Mouse (Mus musculus) neural tube, embryonic 12.5 days (tissue): ENCODE measurements at regions not wholly inside any gene's neighbourhood (a gene's known extent, or its start where the extent isn't known, plus 50 kb on each side); places are given as distances from the start of the nearest gene placed in this dataset. TPM values are rescaled to one million over a fixed set of nuclear protein-coding genes. Genes with fewer than 3 reads are reported as not detected.

Experiments
- ATAC-seq: fragments of 200-750 bp; cut with Nextera tagmentation; 2 replicates; pipeline ENCODE4 v1.8.0; 2017; ENCODE audit warnings: low read depth, mild to moderate bottlenecking, moderate TSS enrichment, moderate library complexity; ENCODE audit not compliant: low FRiP score
- H3K27ac ChIP-seq: fragments of 300-500 bp; sonication (generic); 2 replicates; pipeline ENCODE4 v1.5.1; 2016
- H3K27me3 ChIP-seq: fragments of 300-500 bp; sonication (generic); replicated peaks from 2 replicates; pipeline ENCODE4 v1.6.1; 2016; ENCODE audit warnings: mild to moderate bottlenecking
- H3K36me3 ChIP-seq: fragments of 300-500 bp; sonication (generic); 2 replicates; pipeline ENCODE4 v1.6.1; 2016; ENCODE audit warnings: mild to moderate bottlenecking
- H3K4me1 ChIP-seq: fragments of 300-500 bp; sonication (generic); 2 replicates; pipeline ENCODE4 v1.6.1; 2016
- H3K4me2 ChIP-seq: fragments of 300-500 bp; sonication (generic); replicated peaks from 2 replicates; pipeline ENCODE4 v1.6.1; 2016; ENCODE audit warnings: mild to moderate bottlenecking
- H3K4me3 ChIP-seq: fragments of 300-500 bp; sonication (generic); 2 replicates; pipeline ENCODE4 v1.5.1; 2016
- H3K9ac ChIP-seq: fragments of 300-500 bp; sonication (generic); 2 replicates; pipeline ENCODE4 v1.6.1; 2016; ENCODE audit warnings: mild to moderate bottlenecking
- H3K9me3 ChIP-seq: fragments of 300-500 bp; sonication (generic); 2 replicates; pipeline ENCODE4 v1.6.1; 2016; ENCODE audit warnings: mild to moderate bottlenecking
- WGBS: fragments of 180-500 bp; shearing (Covaris S2); methylation state at CpG from one replicate; pipeline ENCODE4 v1.1.7; 2016; 5-methylcytosine and 5-hydroxymethylcytosine counted together
- microRNA-seq: library from miRNA; unstranded; fragments of <30 nt; microRNA quantifications from one replicate; pipeline ENCODE4, GENCODE M21; 2017

DNA sequence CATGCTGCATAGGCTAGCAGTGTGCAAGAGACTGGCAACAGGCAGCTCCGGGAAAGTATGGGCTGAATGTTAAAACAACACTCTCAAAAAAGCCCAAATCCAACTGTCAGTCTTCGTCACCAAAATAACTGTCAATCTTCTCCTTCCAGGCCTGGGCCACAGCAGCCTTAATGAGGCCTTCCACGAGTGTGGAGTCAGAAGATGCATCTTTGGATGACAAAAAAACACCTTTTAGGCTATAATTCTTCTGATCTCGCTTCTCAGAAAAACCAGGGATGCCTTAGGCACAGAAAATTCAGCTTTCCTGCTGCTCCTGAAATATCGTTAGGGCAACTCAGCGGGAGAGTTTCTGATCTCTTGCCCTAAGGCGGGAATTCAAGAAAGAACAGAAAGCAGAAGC lies 82.2 kb upstream of the Zpld1 start:
- ATAC-seq, result no peak
- no peaks in the 10 kb centered on the region for H3K36me3 ChIP-seq
- no peak overlapping the region for H3K4me3 ChIP-seq
- 76% methylated on average over 7 of the region's 7 CpGs for WGBS
- no peak overlapping the region for H3K9ac ChIP-seq
- H3K4me1 ChIP-seq, result no peaks in the 10 kb centered on the region
- no peak overlapping the region for H3K27ac ChIP-seq
- H3K27me3 ChIP-seq, result no peaks in the 10 kb centered on the region
- no peaks in the 10 kb centered on the region for H3K9me3 ChIP-seq
- H3K4me2 ChIP-seq, result no peak overlapping the region

DNA sequence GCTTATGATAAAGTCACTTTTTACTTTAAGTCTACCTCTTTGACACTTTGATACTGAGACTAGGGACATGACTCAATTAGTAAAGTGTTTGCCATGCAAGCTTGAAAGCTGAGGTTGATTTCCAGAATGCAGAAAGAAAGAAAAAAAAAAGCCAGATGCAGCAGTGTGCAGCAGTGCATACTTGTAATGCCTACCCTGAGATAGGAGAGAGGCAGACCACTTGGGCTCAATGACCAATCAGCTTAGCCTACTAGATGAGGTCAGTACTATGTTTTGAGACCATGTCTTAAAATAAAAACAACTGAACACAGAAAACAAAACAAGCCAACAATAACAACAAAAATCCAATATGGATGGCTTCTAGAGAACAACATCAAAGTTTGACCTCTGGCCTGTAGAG lies 81.4 kb upstream of the Zpld1 start:
- H3K4me1 ChIP-seq, result no peaks in the 10 kb centered on the region
- ATAC-seq, result no peak
- H3K36me3 ChIP-seq, result no peaks in the 10 kb centered on the region
- H3K27ac ChIP-seq, result no peak overlapping the region
- no peak overlapping the region for H3K4me2 ChIP-seq
- no peaks in the 10 kb centered on the region for H3K9me3 ChIP-seq
- no peak overlapping the region for H3K4me3 ChIP-seq
- H3K9ac ChIP-seq, result no peak overlapping the region
- H3K27me3 ChIP-seq, result no peaks in the 10 kb centered on the region

DNA sequence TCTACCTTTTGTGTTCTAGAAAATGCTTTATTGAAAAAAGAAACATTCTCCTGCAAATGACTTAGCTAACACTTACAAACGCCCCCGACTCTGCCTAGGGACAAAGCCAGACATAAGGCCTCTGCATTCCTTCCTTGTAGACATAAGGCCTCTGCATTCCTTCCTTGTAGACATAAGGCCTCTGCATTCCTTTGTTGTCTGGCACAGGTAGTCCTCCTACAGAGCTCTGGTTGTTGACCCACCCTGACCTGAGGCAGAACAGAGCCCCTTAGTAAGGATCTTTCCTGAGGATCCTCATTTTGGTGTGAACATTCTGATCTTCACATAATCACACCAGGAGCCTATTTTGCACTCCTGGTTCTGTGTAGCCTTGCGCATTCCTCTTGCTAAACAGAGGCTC lies 80.9 kb upstream of the Zpld1 start:
- Histone ChIP-seq H3K27me3 (no peaks in the 10 kb centered on the region), H3K4me2 (no peak overlapping the region), H3K4me1 (no peaks in the 10 kb centered on the region), H3K27ac (no peak overlapping the region), H3K9ac (no peak overlapping the region), H3K36me3 (no peaks in the 10 kb centered on the region), H3K4me3 (no peak overlapping the region), H3K9me3 (no peaks in the 10 kb centered on the region)
- no peak for ATAC-seq
- 71% methylated on average over 3 of the region's 3 CpGs for WGBS

DNA sequence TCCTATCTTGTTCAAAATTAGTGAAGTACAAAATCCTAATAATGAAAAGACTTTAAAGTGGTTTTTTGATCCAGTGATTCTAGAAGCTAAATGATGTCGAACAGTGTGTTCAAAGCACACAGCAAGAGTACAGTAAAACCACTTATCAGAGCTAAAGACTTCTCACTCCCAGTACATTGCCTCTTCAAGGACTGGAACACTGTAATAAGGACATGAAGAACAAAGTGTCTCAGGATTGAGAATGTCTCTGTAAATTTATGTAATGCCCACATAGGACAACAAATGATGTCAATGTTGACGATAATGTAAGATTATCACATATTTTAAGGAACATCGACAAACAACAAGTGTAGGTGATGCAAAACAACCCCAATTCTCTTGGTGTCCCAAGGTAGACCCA lies 78.1 kb upstream of the Zpld1 start:
- Histone ChIP-seq H3K9me3 (no peaks in the 10 kb centered on the region), H3K27ac (no peak overlapping the region), H3K4me1 (no peaks in the 10 kb centered on the region), H3K27me3 (no peaks in the 10 kb centered on the region), H3K4me2 (no peak overlapping the region), H3K36me3 (no peaks in the 10 kb centered on the region), H3K4me3 (no peak overlapping the region), H3K9ac (no peak overlapping the region)
- no peak for ATAC-seq
- 95% methylated on average over 3 of the region's 3 CpGs for WGBS

DNA sequence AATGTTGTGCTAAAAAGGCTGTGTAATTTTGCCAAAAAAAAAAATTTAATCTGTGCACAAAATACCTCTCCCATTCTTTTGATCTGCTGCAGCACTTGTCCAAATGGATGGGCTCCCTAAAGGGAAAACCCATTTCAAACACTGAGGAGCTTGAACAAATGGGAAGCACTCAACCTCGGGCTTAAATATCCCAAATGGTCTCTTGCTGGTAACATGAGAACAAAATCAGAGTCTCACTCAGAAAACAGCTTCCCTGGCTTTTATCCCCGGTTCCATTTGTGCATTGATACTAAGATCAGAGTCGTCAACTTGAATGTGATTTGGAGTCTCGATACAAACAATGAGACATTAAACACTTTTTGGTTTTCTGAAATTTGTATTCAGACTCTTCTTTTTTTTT lies 59.9 kb upstream of the Zpld1 start:
- Histone ChIP-seq H3K27ac (no peak overlapping the region), H3K9me3 (no peaks in the 10 kb centered on the region), H3K27me3 (no peaks in the 10 kb centered on the region), H3K9ac (no peak overlapping the region), H3K36me3 (no peaks in the 10 kb centered on the region), H3K4me2 (no peak overlapping the region), H3K4me3 (no peak overlapping the region), H3K4me1 (no peaks in the 10 kb centered on the region)
- 60% methylated on average over 4 of the region's 4 CpGs for WGBS
- ATAC-seq, result no peak

DNA sequence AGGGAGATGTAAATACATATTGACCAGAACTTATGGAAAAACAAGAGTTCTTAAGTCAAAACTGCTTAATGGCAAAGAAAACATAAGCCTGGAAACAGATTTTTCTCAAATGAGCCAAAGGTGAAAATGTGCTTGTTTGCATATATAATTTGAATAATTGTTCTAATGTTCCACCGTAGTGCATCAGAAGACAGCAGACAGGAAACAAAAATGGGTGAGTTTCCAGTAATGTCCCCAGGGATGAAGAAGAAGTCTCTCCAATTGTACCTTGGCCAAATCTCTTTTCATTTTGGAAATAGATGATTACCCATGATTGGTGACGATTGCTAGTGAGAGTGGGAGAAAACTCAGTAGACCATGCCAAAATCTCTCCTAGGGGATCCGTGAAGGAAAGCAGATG lies 58.3 kb upstream of the Zpld1 start:
- WGBS, result 84% methylated on average over 3 of the region's 3 CpGs
- H3K9ac ChIP-seq, result no peak overlapping the region

More for the DNA sequence above, 58.3 kb upstream of the Zpld1 start:
- no peaks in the 10 kb centered on the region for H3K9me3 ChIP-seq
- no peaks in the 10 kb centered on the region for H3K36me3 ChIP-seq
- no peaks in the 10 kb centered on the region for H3K27me3 ChIP-seq
- H3K4me2 ChIP-seq, result no peak overlapping the region
- H3K27ac ChIP-seq, result no peak overlapping the region
- H3K4me1 ChIP-seq, result no peaks in the 10 kb centered on the region
- ATAC-seq, result no peak
- no peak overlapping the region for H3K4me3 ChIP-seq

Small RNAs in the stretch of these regions (microRNA-seq; reads per million reads assigned to microRNA genes)
- not detected for gene Mir5118
